Mouse (Mus musculus) midbrain, embryonic 16.5 days (tissue): Measurements from ENCODE around the gene Cerkl. TPM values are rescaled to one million over a fixed set of nuclear protein-coding genes. Genes with fewer than 3 reads are reported as not detected.

Source experiments
- ATAC-seq: fragments of 200-750 bp; cut with Nextera tagmentation; 2 replicates; pipeline ENCODE4 v1.8.0; 2017; ENCODE audit warnings: moderate TSS enrichment
- H3K27ac ChIP-seq: fragments of 300-500 bp; sonication (generic); 2 replicates; pipeline ENCODE4 v1.5.1; 2014; ENCODE audit warnings: mild to moderate bottlenecking, low read length, mixed read lengths
- H3K27me3 ChIP-seq: fragments of 300-500 bp; sonication (generic); 2 replicates; pipeline ENCODE4 v1.6.1; 2014; ENCODE audit warnings: low read depth, low read length, mixed read lengths; ENCODE audit not compliant: control insufficient read depth, insufficient read depth
- H3K36me3 ChIP-seq: fragments of 300-500 bp; sonication (generic); 2 replicates; pipeline ENCODE4 v1.6.1; 2014; ENCODE audit warnings: mild to moderate bottlenecking, low read length, moderate library complexity, mixed read lengths; ENCODE audit not compliant: control insufficient read depth, insufficient read depth
- H3K4me1 ChIP-seq: fragments of 300-500 bp; sonication (generic); 2 replicates; pipeline ENCODE4 v1.6.1; 2014; ENCODE audit warnings: mild to moderate bottlenecking, low read length, mixed read lengths; ENCODE audit not compliant: control insufficient read depth, insufficient read depth
- H3K4me2 ChIP-seq: fragments of 300-500 bp; sonication (generic); 2 replicates; pipeline ENCODE4 v1.6.1; 2014; ENCODE audit warnings: mild to moderate bottlenecking, low read length, mixed read lengths
- H3K4me3 ChIP-seq: fragments of 300-500 bp; sonication (generic); 2 replicates; pipeline ENCODE4 v1.5.1; 2014; ENCODE audit warnings: low read depth, mild to moderate bottlenecking, low read length, moderate library complexity, mixed read lengths
- H3K9ac ChIP-seq: fragments of 300-500 bp; sonication (generic); 2 replicates; pipeline ENCODE4 v1.6.1; 2014; ENCODE audit warnings: low read depth, low read length, mixed read lengths
- H3K9me3 ChIP-seq: fragments of 300-500 bp; sonication (generic); replicated peaks from 2 replicates; pipeline ENCODE4 v1.6.1; 2014; ENCODE audit warnings: mild to moderate bottlenecking, low read length, mixed read lengths; ENCODE audit not compliant: control insufficient read depth, poor library complexity, severe bottlenecking
- WGBS: fragments of 180-500 bp; shearing (Covaris S2); extraction: QIAGEN DNeasy Blood & Tissue Kit; methylation state at CpG from one replicate; pipeline ENCODE4 v1.1.7; 2014; 5-methylcytosine and 5-hydroxymethylcytosine counted together
- polyA plus RNA-seq: library from polyadenylated mRNA; unstranded; fragments of >200 nt; fragmentation: Nextera tagmentation; extraction: Ambion mirVana; gene quantifications from 2 replicates; pipeline ENCODE4 v1.2.1, GENCODE M21; 2015

The Cerkl gene
- 0.84 and 1.9 TPM in 2 replicates for polyA plus RNA-seq

DNA sequence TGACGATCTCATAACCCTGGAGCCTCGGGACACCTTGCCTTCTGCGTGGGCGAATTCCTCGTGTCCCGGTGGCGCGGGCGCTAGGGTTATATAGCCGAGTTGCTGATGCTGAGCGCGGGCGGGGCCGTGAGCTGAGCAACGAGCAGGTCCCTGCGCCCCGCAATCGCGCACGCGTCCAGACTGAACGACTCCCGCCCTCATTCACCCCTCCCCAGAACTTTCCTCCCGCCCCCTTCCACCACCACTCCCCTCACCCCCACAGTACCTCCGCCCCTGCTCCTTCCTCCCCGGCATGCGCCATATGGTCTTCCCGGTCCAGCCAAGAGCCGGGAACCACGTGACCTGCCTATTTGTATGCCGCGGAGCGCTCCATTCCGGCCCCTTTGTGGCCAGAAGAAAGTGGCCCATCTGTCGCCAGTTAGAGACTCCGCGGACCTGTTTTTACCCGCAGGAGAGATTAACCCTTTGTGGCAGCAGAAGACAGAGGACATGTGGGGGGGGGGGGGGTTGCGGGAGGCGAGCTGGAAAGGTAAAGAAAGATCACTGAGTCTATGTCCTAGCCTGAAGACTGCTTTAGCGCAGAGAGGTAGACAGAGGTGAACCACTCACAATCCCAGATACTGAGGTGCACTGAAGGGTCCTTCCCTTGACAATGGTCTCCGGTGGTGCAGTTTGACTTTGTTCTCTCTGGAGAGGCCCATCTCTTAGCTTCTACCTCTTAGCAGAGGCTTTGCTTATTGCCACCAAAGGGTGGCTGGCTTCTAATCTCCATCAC is at the start of gene Cerkl, which contains the start of gene Neurod1:
Gene Cerkl (minus strand): TSS at position 211 of the 775 bp plus-strand sequence.
Gene Neurod1 (minus strand): TSS at position 177 of the 775 bp plus-strand sequence.
- no peaks in the 10 kb centered on the region for H3K36me3 ChIP-seq
- no peaks in the 10 kb centered on the region for H3K9me3 ChIP-seq
- peak within 1 kb of the TSS; percentile 48 for H3K4me3 ChIP-seq
- peak within 1 kb of the TSS; percentile 49; the same call in 1 of the 2 replicates for H3K27ac ChIP-seq
- peaks cover 8% of the 10 kb centered on the region for H3K27me3 ChIP-seq
- H3K9ac ChIP-seq, result peak within 1 kb of the TSS; percentile 47; the same call in 1 of the 2 replicates
- under 1% methylated on average over 40 of the region's 42 CpGs for WGBS
- peak; percentile 91 for ATAC-seq
- peak within 1 kb of the TSS; percentile 72 for H3K4me2 ChIP-seq
- peaks cover 31% of the 10 kb centered on the region for H3K4me1 ChIP-seq

DNA sequence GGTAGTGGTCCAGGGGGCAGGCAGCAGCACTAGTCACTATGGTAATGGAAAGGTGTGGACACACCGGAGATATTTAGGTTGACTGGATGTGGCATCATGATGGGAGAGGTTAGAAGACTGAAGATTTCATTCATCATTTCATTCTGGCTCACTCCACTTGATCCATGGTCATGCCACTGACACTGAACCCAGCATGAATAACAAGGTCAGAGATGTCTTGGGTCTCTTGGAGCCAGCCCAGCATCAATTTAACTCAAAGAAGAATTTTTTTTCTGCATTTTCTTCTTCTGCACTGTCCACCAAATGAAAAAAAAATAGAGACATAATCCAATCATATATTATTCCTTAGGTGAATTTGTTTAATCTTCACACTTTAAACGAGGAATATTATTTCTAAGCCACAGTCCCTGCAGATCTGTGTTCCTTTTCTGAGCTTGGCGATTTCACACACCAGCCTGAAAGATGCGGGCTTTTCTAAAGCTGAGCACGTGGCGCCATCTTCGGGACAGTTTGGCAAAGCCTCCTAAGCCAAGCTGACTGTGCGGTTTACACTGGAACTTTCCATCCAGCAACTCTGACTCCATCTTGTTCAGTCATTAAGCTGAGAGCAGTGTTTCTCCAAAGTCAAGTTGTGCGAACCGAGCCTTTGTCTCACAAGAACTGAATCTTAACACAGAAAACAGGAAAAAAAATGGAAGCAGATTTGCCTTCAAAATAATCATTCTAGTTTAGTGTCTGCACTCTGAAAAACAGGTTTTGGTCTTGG is 42.6 kb upstream of the Cerkl start:
- Histone ChIP-seq H3K9ac (no peak overlapping the region), H3K4me2 (no peak overlapping the region), H3K4me1 (no peaks in the 10 kb centered on the region), H3K36me3 (no peaks in the 10 kb centered on the region), H3K9me3 (no peaks in the 10 kb centered on the region), H3K4me3 (no peak overlapping the region), H3K27me3 (no peaks in the 10 kb centered on the region), H3K27ac (no peak overlapping the region)
- 22% methylated on average over 10 of the region's 10 CpGs for WGBS
- ATAC-seq, result peak; percentile 85

DNA sequence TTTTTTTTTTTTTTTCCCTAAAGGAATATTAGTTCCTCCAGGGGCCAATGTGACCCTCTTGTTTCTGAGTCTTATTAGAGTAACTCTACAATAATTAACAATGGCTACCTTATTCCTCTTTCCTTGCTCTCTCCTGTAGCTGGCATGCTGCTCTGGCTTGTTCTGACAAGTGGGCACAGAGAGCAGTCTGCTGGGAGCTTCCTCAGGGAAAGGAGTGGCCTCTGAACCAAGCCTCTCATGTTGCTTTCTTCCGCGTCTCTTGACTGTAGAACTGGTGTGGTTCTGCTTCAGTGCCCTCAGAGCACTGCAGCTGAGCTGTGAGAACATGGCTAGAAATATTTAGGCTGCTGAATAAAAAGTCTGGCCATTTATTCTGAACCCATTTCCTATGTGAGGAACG is 28.5 kb upstream of the Cerkl start:
- no peak overlapping the region for H3K4me2 ChIP-seq
- no peaks in the 10 kb centered on the region for H3K9me3 ChIP-seq
- 55% methylated on average over 3 of the region's 3 CpGs for WGBS
- H3K4me1 ChIP-seq, result no peaks in the 10 kb centered on the region
- H3K27ac ChIP-seq, result no peak overlapping the region
- no peaks in the 10 kb centered on the region for H3K27me3 ChIP-seq
- no peaks in the 10 kb centered on the region for H3K36me3 ChIP-seq
- no peak overlapping the region for H3K9ac ChIP-seq
- no peak for ATAC-seq
- no peak overlapping the region for H3K4me3 ChIP-seq

DNA sequence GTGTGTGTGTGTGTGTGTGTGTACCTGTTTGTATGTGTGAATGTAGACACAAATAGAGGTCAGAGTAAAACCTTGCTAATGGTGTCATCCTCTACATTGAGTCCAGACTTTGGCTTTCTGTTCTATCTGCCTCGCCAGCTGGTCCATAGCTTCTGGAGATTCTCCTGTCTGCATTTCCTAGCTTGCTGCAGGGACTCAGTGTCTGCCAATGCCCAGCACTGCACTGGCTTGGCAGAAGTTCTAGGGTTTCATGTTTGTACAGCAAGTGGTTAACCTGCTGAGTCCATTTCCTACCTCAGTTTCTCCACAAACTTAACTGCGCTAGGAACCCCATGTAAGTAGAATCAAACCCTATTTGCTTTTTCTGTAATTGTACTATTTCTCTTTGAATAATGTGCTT is 25.9 kb upstream of the Cerkl start:
- H3K36me3 ChIP-seq, result no peaks in the 10 kb centered on the region
- H3K27ac ChIP-seq, result no peak overlapping the region
- WGBS, result 99% methylated on average over 2 of the region's 2 CpGs
- H3K9ac ChIP-seq, result no peak overlapping the region
- no peaks in the 10 kb centered on the region for H3K9me3 ChIP-seq
- H3K4me3 ChIP-seq, result no peak overlapping the region
- no peak for ATAC-seq
- H3K27me3 ChIP-seq, result no peaks in the 10 kb centered on the region
- H3K4me1 ChIP-seq, result no peaks in the 10 kb centered on the region
- no peak overlapping the region for H3K4me2 ChIP-seq

DNA sequence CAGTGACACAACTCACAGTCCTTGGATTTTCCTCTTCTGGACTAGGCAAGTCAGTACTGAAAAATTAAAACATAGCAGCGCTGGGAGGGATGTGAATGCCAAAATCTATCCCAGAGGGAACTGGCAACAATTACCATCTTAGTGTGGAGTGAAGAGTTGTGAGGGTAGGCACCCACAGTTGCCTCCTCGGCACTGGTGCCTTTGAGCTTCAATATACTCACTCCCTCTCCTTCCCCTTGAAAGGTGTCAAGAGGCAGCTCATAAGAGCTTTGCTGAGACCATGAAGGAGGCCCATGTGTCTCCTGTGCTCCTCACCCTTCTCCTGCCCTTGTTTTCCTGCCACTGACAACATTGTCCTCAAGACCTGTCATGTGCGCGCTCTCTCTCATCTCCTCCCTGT is 5.8 kb upstream of the Cerkl start:
- no peak overlapping the region for H3K27ac ChIP-seq
- H3K4me3 ChIP-seq, result no peak overlapping the region
- H3K9ac ChIP-seq, result no peak overlapping the region
- H3K9me3 ChIP-seq, result no peaks in the 10 kb centered on the region
- peaks cover 7% of the 10 kb centered on the region for H3K27me3 ChIP-seq
- no peak overlapping the region for H3K4me2 ChIP-seq
- 86% methylated on average over 4 of the region's 4 CpGs for WGBS
- H3K4me1 ChIP-seq, result peaks cover 16% of the 10 kb centered on the region
- no peak for ATAC-seq
- no peaks in the 10 kb centered on the region for H3K36me3 ChIP-seq

DNA sequence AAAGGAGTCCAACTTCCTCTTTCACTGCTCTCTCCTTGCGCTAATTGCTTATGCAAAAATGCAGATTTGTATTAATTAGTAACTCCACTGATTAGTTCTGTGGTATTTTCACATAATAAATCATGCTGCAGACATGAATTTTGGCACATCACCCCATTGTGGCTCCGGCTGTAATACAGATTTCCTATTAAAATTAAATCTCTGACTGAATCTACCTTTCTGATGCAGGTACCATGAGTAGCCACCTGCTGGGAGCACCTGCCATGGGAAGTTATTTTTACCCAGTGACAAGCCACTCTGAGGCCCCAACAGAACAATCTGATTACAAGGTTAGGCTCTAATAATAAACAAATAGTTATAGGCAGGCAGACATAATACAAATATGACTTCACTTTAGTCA is 5.3 kb upstream of the Cerkl start:
- no peak overlapping the region for H3K27ac ChIP-seq
- ATAC-seq, result no peak
- H3K9me3 ChIP-seq, result no peaks in the 10 kb centered on the region
- H3K4me1 ChIP-seq, result peaks cover 16% of the 10 kb centered on the region
- WGBS, result 73% methylated on average over 2 of the region's 2 CpGs
- no peak overlapping the region for H3K9ac ChIP-seq
- H3K36me3 ChIP-seq, result no peaks in the 10 kb centered on the region
- no peak overlapping the region for H3K4me2 ChIP-seq
- H3K27me3 ChIP-seq, result peaks cover 8% of the 10 kb centered on the region
- H3K4me3 ChIP-seq, result no peak overlapping the region

DNA sequence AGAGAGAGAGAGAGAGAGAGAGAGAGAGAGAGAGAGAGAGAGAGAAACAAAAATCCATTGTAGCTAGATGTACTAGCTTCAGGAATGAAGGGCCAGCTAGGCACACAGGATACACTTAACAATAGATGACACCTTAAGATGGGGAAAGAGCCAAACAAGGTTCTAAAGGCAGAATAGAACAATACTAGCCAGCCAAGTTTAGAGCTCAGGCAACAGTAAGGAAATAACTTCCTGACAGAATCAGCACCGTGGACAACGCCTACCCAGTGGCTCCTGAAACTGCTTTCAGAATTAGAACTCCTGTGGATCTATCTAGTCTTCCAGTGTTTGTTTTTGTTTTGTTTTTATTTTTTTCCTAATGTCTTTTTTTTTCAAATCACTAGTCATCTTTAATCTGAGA is 4.0 kb upstream of the Cerkl start:
- Histone ChIP-seq H3K27ac (no peak overlapping the region), H3K4me2 (no peak overlapping the region), H3K36me3 (no peaks in the 10 kb centered on the region), H3K4me1 (peaks cover 19% of the 10 kb centered on the region), H3K4me3 (no peak overlapping the region), H3K9ac (no peak overlapping the region), H3K9me3 (no peaks in the 10 kb centered on the region), H3K27me3 (peaks cover 8% of the 10 kb centered on the region)
- WGBS, result 21% methylated on average over 2 of the region's 2 CpGs
- no peak for ATAC-seq

DNA sequence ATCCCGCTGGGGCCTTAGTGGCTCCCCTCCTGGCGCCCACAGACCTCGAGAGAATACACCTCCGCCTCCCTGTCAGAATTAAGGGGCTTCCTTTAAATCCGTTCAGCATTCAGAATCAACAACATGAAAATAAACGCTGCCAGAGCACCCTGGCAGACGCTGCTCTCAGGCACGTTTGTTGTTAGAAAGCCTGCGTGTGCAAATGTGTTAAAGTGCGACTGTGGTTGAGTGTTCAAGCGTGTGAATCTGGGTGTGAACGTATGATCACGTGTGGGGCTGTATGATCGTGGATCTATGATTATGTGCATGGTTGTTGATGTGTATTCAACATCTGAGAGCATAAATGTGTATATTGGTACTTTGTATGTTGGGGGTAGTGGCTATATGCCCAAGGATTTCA is 3.5 kb upstream of the Cerkl start:
- Histone ChIP-seq H3K4me3 (peak overlapping the region; percentile 19), H3K4me2 (peak overlapping the region; percentile 51), H3K27ac (no peak overlapping the region), H3K36me3 (no peaks in the 10 kb centered on the region), H3K9ac (peak overlapping the region; percentile 15; the same call in 1 of the 2 replicates), H3K4me1 (peaks cover 24% of the 10 kb centered on the region), H3K9me3 (no peaks in the 10 kb centered on the region), H3K27me3 (peaks cover 8% of the 10 kb centered on the region)
- 4% methylated on average over 14 of the region's 14 CpGs for WGBS
- no peak for ATAC-seq
